Mouse (Mus musculus): Measurements from ENCODE around the gene Aqp11. TPM values are rescaled to one million over a fixed set of nuclear protein-coding genes. Genes with fewer than 3 reads are reported as not detected.

Aqp11 gene
- 2.1 TPM for polyA plus RNA-seq (2014; fragmentation: Illumina TruSeq; extraction: RNeasy Lipid Tissue Mini Kit (QIAGEN cat#74804); ENCODE audit: insufficient read depth, low read depth, low replicate concordance)

DNA sequence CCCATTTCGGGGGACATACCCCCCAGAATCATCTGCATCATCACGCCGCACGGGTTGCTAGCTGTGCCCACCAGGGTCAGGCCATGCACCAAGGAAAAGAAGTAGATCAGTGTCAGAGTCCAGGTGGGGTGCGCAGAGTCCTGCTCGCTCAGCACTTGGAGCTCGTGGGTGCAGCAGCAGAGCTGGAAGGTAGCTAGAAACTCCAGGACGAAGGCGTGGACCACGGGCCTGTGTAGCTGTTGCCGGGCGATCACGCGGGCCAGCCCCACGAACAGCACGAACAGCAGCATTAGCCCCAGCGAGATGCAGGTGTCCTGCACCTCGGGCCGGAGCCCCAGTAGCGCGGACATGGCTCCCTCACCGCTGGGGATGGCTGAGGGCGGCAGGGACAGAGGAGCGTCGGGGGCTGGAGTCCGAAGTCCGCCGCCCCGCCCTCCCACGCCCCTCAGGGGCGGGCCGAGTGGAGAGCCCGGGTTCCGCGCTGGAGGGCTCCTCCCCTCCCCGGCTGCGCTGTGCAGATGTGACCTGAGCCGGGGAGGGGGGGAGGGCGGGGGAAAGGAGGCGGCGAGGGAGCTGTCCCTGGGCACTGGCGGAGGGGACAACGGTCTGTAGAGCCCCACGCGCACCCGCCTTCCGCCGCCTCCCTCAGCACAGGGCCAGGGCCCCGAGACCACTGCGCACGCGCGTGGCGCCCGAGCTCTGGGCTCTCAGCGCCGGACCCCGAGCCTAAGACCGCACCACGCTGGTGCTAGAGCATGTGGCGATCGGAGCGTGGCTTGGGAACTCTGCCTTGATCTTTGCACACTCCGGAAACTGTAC is at the start of gene Aqp11:
Gene Aqp11, minus strand, starts transcription at position 652 of the 819 bp plus-strand sequence.

DNA sequence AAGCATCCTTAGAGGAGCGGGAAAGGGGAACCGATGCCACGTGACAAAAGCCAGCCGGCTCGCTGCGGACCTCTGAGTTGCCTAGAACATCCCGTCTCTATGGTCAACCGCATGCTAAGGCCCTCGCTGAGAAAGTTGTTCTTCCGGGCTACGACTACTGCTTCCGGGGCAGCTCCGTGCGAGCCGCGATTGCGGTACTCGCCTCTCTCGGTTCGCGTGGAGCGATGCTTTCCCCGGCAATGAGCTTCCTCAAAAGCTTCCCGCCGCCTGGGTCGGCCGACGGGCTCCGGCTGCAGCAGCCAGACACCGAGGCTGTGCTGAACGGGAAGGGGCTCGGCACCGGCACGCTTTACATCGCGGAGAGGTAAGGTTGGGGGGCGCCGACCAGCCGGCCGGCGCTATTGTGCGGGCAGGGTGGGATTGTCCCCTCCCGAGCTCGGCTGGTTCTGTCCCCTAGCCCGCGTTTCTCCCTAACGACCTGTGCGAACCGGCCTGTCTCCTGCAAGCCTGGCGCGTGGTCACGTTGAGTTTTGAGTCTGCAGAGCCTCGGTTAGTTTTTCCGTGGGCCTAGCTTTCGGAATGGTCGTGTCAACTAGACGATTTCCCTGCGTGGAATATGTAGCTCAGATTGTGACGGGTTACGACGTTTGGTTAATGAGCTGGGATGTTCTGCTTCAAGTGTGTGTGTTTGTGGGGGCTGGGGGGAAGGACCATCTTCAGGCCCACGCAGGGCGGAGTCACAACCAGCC is 41.4 kb downstream of the Aqp11 start, which contains the start of gene Clns1a:
Gene Clns1a, plus strand, starts transcription at position 129 of the 749 bp plus-strand sequence.

Other genes with a start within 250 kb of the Aqp11 start
- 53.2 TPM for gene Aamdc, start 158.8 kb downstream of the Aqp11 start, polyA plus RNA-seq (2014; fragmentation: Illumina TruSeq; extraction: RNeasy Lipid Tissue Mini Kit (QIAGEN cat#74804); ENCODE audit: insufficient read depth, low read depth, low replicate concordance)
- 7.0 TPM for gene Rsf1, start 158.4 kb downstream of the Aqp11 start, polyA plus RNA-seq (2014; fragmentation: Illumina TruSeq; extraction: RNeasy Lipid Tissue Mini Kit (QIAGEN cat#74804); ENCODE audit: insufficient read depth, low read depth, low replicate concordance)
- gene Clns1a, start 41.7 kb downstream of the Aqp11 start, polyA plus RNA-seq (2014; fragmentation: Illumina TruSeq; extraction: RNeasy Lipid Tissue Mini Kit (QIAGEN cat#74804); ENCODE audit: insufficient read depth, low read depth, low replicate concordance) = 49.5 TPM
- 9.6 TPM for gene Pak1, start 50.3 kb upstream of the Aqp11 start, polyA plus RNA-seq (2014; fragmentation: Illumina TruSeq; extraction: RNeasy Lipid Tissue Mini Kit (QIAGEN cat#74804); ENCODE audit: insufficient read depth, low read depth, low replicate concordance)
- not detected for gene Gdpd4, start 181.7 kb upstream of the Aqp11 start, polyA plus RNA-seq (2014; fragmentation: Illumina TruSeq; extraction: RNeasy Lipid Tissue Mini Kit (QIAGEN cat#74804); ENCODE audit: insufficient read depth, low read depth, low replicate concordance)

Measured in lung, adult 10 weeks (tissue).